Mouse (Mus musculus): ENCODE measurements around the gene Ifrd2.
A peak's percentile ranks its signal among the peaks of the same experiment; 100 is the strongest.

Ifrd2 gene

DNA sequence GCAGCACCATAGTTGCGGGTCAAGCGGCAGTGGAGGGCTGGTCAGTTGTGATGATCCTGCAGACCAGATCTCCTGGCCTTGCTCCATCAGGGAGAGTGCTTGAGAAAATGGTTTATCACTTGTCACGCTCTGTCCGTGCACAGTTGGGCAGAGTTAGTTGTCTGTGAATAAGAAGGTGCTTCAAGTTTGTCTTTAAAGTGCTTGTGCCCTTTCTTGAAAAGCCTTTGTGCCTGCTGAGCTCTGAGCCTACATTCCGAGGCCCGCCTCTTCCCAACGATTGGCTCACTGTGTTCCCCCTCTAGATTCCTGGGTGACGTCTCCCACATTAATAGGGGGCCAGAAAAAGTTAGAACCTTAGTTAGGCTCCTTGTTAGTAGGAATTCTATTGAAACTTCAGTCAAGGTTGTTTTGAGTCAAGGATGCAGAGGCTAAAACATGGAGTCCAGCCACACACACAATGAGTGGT, 35.5 kb upstream of the Ifrd2 start:
- DNase-seq (ENCODE audit: low read depth), result peak; percentile 48

DNA sequence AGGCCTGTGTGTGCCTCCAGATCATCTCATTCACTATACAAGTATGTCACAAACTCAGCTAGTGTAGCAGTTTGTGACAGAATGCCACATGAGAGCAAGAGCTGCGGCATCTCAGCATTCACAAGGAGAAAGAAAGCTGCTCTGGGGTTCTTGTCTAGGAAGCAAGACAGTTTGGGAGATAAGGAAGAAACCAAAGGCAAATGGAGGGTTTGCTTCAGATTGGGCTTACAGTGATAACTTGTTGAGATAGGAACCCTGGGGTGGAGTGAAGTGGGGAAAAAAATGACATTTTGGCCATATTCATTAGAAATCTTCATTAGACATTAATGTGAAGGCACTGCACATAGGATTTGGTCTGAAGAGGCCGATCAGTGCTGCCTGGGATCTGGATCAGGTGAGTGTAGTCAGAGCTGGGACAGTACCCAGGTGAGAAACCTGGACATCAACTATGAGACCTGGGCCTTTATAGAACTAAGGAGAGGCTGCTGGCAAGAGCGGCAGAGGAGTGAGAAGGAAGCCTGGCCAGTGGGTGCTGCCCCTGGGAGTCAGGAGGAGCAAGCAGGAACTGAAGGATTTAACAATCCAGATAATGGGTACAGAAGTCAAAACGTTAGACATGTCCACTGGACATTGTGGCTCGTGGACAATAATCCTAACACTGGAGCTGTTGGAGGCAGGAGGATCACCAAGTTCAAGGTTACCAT, 34.6 kb upstream of the Ifrd2 start:
- DNase-seq (ENCODE audit: low read depth), result no peak

DNA sequence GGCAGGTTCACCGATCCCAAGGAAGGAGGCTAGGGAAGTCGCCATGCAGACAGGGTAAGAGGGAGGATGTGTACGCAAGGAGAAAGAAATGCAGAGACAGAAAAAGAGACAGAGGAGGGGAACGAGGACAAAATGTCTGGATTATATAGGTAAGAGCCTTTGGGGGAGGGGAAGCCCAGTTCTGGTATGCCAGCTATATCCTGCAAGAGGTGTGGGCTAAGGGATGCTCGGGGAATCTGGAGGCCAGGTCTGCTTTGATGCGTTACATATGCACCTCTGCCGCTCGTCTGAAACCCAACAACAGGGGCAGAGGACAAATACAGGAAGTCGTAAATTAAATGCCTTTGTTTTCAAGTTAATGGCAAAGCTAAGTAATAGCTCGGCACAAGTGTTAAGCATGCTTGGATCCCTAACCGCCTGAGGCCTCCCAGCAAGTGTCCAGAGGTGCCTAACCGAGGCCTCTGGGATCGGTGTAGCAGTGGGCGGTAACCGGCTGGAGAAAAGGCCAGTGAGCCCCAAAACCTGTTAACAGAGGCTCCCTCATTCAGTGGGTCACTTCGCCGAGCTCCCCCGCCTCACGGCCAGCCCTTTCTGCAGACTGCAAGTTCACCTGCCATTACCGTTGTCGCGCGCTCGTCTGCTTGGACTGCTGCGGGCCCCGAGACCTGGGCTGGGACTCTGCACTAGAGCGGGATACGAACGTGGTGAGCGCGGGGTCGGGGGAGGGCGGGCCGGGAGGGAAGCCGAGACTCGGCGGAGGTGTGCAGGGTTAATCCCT, 33.7 kb upstream of the Ifrd2 start:
- peak; percentile 40 for DNase-seq (ENCODE audit: low read depth)

DNA sequence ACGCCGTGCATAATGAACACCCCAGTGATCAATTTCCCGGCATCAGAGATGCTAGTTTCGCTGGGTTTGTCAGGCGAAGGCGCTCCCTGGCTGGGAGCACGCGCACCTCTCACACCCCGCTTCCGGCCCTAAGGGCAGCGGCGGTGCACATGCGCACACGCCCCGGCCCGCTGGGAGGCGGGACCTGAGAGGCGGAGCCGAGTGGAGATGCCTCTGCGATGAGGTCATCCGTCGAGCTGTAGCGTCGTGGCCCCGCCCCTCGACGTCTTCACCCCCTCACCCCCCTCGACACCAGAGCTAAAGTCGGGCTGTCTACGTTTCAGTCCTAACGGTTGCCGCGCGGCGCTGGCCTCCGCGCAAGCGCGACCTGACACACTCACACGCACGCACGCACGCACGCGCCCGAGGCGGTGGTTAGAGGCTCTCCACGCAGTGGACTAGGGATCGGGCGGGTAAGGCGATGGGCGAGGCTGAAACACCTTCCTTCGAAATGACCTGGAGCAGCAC, 33.1 kb upstream of the Ifrd2 start:
- DNase-seq (ENCODE audit: low read depth), result peak; percentile 99

DNA sequence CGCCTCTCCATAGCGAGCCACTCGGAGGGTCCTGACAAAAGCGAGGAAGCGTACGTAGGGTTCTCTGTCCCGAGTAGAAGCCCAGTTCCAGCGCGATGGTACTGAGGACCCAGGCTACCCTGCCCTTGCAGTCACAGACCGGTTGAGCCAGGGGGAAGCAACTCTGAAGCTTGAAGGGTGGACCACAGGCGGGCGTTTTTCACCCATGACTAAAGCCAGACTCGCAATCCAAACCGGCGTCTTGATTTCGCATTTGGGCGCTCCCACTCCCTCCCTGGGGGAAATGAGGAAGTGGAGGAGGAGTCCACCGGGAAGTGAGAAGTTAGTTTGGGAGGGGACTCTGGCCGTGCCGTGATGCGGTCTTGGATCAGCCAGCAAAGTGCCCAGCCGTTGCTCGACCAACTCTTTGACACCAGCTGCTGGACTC, 32.4 kb upstream of the Ifrd2 start:
- peak; percentile 75 for DNase-seq (ENCODE audit: low read depth)

GRCm38 (mm10) chr9:107555701-107556100, 31.7 kb upstream of the Ifrd2 start:
- DNase-seq (ENCODE audit: low read depth), result no peak

GRCm38 (mm10) chr9:107556346-107556745, 31.1 kb upstream of the Ifrd2 start:
- DNase-seq (ENCODE audit: low read depth), result peak; percentile 42

DNA sequence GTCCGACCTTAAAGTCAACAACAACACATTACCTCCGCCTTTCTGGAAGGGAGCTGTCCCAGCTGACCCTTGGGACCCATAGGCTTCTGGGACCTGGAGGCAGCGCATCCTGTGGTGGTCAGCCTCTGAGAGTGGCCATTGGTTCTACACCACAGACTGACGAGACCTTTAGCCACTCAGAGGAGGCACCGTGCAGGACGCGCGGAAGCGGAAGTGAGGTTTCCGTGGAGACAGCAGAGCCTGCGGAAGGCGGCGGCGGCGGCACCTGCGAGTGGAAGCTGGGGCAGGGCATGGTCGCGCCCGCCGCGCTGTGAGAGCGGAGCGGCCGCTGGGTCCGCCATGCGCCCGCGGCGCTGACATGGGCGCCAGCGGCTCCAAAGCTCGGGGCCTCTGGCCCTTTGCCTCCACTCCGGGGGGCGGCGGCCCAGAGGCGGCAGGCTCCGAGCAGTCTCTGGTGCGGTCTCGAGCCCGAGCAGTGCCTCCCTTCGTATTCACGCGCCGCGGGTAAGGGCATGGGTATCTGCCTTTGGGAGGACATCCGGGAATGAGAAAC, 24.3 kb upstream of the Ifrd2 start, which contains the start of gene Tusc2:
Tusc2 (plus strand) TSS at position 227 of the 553 bp plus-strand sequence.
- DNase-seq (ENCODE audit: low read depth), result peak; percentile 96

DNA sequence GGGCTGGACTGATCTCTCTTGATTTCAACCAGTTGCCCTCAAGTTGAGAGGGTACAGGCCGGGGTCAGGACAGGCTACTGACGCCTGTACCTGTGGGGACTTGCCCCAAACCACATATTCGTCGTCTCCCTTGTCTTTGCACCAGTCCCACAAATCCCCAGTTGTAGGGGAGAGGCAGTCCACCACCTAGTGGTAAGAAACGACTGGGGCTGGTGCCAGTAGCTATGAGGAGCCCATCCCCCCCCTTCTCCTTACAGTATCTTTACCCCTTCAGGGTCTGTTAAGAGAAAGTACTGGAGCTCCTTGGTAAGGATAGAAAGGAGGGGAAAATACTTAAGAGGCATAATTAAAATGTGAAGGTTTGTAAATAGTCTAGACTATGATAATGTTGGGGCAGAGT, 21.9 kb upstream of the Ifrd2 start:
- DNase-seq (ENCODE audit: low read depth), result peak; percentile 35

DNA sequence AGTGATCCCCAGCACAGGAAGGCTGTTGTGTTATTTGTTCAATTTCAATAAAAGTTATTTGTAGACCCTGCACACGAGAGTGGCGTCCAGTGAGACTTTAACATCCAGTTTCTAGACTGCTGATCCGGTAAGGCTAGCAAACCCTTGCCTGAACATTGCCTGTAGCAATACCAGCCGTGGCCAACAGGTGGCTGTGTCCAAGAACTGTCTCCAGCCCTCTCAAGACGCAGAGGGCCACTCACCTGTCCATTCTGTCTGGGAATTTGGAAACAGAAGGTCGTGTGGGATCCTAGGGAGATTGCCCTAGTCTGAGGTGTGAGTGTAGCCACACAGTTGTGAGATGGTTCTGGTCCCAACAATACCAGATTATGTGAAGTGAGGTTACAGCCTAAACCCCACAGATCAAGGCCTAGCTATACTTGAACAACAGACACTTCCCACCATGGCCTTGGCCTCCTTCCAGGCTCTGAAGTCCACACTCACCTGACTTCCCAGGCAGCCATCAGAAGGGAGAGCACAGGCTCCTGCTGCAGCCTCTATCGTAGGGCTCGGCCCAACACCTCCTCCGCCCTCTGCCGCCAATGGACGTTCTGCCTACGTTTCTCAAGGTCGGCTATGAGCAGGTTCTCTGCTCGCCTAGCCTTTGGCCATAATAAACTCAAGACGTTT, 21.3 kb upstream of the Ifrd2 start:
- peak; percentile 79 for DNase-seq (ENCODE audit: low read depth)

DNA sequence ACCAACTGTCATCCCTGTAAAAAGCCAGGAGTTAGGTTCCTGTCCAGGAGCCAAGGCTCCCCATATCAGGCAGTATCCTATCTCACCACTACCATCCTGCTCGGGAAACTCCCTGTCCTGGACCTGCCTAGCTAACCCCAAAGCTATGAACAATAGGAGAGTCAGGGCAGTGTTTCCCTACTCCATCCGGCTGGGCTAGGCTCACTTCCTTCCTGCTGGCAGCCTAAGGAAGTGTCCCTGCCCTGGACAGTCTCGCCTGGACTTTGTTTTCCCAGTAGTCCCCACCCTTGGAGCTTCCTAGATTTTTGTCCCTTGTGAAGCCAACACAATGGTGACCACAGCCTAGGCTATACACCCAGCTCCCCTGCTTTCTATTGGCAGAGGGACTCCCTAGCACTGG, 20.6 kb upstream of the Ifrd2 start:
- DNase-seq (ENCODE audit: low read depth), result no peak

GRCm38 (mm10) chr9:107567702-107568319, 19.6 kb upstream of the Ifrd2 start, which contains the start of gene Hyal2:
Hyal2 (plus strand) TSS chr9:107567945.
- no peak for DNase-seq (ENCODE audit: low read depth)

DNA sequence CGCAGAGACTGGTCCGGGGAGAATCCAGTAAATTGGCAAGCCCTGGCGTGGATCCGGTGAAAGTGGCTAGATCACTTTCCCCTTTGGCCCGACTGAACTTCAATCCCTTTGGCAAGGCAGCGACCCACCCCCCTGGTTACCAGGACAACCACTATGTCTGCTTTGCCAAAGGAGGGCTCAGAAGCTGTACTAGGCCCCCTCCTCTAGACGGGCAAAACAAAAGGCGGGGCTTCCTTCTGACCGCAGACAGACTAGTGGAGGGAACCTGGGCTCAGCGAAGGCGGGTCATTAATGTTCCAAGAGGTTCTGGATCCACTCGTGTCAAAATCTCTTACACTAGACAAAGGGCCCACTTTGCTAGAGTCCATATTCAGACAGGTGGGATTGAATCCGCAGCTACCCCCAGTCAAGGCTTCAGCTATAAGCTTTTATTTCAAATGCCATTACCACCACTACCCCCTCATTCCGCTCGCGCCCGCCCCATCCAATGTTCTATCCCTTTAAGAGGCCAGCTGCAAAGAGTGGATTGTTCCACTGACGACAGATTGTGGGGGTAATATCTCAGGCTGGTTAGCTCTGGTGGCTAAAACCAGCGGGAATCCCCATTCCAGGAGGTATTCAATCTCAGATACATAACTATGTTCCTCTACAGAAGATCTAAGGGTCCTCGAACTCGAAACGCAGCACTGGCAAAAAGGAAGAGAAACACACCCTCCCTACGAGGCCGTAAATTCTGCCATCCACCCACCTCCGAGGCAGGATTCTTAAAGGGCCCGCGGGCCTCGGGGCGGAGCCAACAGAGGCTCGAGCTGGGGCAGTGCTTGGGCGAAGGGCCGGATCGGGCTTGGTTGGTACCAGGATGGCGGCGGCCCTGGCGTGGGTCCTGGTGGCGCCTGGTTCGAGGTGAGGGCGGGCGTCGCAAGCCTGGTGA, 18.8 kb upstream of the Ifrd2 start:
- peak; percentile 92 for DNase-seq (ENCODE audit: low read depth)

GRCm38 (mm10) chr9:107569270-107569669, 18.2 kb upstream of the Ifrd2 start:
- DNase-seq (ENCODE audit: low read depth), result no peak

GRCm38 (mm10) chr9:107570016-107570415, 17.4 kb upstream of the Ifrd2 start:
- DNase-seq (ENCODE audit: low read depth), result no peak

DNA sequence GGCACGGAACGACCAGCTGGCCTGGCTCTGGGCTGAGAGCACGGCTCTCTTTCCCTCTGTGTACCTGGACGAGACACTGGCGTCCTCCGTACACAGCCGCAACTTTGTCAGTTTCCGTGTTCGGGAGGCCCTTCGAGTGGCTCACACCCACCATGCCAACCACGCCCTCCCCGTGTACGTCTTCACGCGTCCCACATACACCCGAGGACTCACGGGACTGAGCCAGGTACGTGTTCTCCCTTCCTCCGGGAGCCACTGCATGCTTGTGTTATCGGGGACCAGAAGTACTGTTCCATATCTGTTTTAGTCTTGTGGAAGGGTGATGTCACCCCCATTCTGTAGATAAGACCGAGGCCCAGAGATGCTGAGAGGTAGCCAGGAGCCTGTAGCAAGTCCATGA, 16.6 kb upstream of the Ifrd2 start:
- no peak for DNase-seq (ENCODE audit: low read depth)

GRCm38 (mm10) chr9:107571534-107572326, 15.7 kb upstream of the Ifrd2 start:
- no peak for DNase-seq (ENCODE audit: low read depth)

GRCm38 (mm10) chr9:107572327-107572662, 15.1 kb upstream of the Ifrd2 start:
- DNase-seq (ENCODE audit: low read depth), result no peak

DNA sequence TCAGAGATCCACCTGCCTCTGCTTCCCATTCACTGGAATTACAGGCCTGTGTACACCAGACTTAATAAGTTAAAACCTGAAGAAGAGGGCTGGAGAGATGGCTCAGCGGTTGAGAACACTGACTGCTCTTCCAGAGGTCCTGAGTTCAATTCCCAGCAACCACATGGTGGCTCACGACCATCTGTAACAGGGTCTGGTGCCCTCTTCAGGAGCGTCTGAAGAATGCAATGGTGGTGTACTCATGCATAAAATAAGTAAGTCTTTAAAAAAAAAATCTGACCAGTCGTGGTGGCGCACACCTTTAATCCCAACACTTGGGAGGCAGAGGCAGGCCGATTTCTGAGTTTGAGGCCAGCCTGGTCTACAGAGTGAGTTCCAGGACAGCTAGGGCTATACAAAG, 13.7 kb upstream of the Ifrd2 start:
- DNase-seq (ENCODE audit: low read depth), result peak; percentile 57

Measured in 416B (cell line).